Mouse (Mus musculus) adrenal gland, adult 18-20 months (tissue): ENCODE measurements around the gene Sgms1. TPM values are rescaled to one million over a fixed set of nuclear protein-coding genes. Genes with fewer than 3 reads are reported as not detected.
A peak's percentile ranks its signal among the peaks of the same experiment; 100 is the strongest.
"Not testable (repeated sequence)": the region's sequence is repeated elsewhere in the genome, so short reads cannot be mapped to it uniquely, and the experiment has no call there.

Experiments
- DNase-seq, 2 experiments: peaks; one replicate each; pipeline ENCODE4 v3.0.0; 2021 to 2022; ENCODE audit warnings: low spot score in 2 of 2
- total RNA-seq, 2 experiments: library from RNA; stranded (reverse); gene quantifications; 1 replicate in 1 of 2; 2 replicates in 1 of 2; pipeline ENCODE4 v1.2.3; 2021

Gene Sgms1
- total RNA-seq, 2 experiments from 2014 or later: 65.1 to 85.4 TPM

DNA sequence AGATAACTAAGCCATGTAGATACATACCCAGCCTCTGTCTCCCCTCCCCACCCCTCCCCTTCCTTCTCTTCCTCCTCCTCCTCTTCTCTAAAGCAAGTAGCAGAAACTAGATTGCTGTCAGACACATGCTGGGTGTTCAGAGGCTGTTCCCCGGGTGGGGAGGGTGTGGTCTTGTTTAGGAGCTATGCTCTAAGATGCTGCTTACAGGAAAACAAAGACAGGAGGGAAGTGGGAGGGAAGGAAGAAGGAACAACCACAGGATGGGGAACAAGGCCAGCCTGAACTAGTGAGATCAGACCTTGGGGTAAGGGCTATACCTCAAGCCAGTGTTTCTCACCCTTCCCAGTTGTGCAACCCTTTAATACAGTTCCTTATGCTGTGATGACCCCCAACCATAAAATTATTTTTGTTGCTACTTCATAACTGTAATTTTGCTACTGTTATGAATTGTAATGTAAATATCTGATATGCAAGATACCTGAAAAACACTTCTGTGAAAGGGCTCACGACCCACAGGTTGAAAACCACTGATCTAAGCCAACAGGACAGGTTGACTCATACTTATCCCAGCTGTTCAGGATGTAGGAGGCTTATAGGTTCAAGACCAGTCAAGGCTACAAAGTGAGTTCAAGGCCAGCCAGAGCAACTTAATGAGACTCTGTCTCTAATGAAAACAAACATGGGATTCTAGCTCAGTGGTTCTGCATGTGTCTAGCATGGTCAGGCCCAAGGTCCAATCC lies 61.3 kb downstream of the Sgms1 start:
- no peak for DNase-seq

DNA sequence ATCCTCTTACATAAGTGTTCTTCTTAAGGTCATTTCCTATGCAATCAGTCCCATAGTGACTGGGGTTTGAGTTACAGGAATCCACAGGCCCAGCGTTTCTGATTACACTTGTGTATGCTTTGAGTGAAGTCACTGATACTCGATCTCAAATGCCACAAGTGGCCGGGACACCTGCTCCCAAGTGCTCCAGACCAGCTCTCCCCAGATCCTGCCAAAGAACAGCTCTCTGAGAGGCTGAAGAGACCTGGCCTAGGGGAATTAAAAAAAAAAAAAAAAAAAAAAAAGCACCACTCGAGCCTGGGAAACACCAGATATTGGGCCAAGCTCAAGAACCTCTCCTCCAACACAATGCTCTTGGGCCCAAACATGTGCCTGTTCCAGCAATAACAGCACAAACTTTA lies 62.9 kb downstream of the Sgms1 start:
- no peak for DNase-seq

DNA sequence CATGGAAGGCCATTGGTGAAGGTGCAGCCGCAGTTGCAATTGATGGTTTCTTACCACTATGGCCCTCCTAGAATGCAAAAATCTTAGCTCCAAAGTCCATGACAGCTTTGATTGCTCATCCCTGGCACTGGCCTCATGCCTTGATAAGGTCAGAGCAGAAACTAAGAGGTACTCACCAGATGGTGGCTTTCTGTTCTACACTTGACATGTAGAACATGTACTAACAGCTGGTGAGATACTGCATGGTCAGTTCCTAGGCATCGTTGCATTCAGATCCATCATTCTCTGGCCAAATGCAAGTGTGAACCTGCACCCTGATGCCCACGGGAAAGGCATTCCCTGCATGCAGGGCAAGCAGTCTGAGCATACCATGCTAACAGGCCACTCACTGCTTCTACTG lies 63.4 kb downstream of the Sgms1 start:
- DNase-seq: no peak

DNA sequence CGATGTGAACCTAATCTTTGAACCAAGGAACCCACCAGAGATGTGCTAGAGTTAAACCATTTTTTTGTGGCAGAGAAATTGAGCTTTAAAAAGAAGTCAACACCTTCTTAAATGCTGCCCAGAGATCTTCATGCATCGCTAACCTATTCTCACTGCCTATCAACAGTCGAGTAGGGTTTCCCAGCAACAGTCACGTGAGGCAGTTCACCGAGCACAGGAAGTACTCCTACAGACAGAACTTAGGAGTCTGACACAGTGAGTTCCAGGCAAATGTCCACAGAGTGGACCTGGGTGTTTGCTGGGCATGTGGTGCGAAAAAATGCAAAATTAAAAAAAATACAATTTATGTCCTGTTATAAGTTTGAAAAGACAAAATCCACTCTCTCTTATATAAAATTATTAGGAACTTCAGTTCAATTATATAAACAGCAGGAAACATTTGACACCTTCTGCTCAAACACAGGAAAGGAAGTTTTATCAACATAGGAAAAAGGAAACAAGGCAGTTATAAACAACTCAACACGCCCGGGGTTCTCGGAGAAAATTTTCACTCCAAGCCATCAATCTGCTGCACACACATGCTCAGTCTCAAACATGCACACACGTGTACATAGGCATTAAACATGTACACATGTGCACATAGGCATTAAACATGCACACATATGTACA lies 64.3 kb downstream of the Sgms1 start:
- no peak for DNase-seq

DNA sequence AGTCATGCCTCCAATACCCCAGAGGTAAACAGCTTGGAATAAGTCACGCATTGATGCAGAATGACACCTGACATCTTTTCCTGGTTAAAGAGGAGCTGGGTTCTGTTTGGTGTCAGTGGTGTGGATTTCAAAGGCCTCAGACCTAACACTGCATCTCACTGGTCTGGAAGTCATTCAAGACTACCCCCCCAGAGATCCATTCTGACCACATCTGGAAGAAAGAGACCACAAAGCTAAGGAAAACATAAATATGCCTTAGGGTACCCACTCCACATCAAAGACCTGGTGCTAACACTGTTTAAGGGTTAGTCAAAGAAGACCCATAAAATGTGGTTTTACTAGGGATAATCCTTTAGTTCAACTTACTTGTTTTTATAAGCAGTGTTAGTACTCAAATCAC lies 65.0 kb downstream of the Sgms1 start:
- DNase-seq: no peak

DNA sequence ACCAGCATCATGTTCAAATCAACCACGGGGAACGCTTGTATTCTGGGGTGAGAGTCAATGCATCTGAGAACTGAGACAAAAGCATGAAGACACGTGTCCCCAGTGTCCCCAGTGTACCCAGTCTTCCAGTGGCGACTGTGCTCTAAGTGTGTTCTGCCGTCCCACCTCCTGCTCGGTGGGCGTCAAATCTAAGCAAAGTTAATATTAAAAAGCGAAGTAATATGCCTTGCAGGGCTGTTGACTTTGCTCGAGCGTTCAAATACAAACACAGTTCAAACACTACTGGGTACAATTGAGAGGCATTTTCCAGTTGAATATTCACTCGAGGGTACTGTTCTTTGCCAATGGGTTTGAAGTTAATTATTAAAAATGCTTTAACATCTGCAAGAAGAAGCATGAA lies 66.4 kb downstream of the Sgms1 start:
- no peak for DNase-seq

DNA sequence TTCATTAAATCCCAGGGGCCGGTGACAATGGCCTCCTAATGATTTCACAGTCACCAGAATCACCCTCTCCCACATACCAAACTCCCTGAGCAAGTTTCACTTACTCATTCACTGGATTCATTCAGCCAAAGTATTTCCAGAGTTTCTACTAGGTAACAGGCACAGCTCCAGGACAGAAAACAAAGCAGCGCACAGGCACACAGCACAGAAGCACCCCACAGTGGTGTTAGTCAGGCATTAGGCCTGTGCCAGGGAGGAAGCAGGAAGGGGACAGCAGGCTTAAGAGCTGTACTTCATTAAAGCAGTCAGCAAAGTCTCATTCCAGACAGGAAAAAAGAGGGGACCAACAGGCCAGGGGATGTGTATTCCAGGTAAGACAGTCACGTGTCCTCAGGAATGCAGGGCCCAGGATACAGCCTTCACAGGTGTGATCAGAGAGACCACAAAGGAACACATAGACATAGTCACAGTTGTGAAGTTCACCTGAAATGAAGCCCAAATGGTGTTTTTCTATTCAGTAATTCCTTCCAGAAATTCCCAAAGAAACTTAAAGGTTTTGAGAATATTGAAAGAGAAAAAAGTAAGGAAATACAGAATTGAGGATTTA lies 67.0 kb downstream of the Sgms1 start:
- DNase-seq: peak in 1 of 2 experiments; percentile 46

DNA sequence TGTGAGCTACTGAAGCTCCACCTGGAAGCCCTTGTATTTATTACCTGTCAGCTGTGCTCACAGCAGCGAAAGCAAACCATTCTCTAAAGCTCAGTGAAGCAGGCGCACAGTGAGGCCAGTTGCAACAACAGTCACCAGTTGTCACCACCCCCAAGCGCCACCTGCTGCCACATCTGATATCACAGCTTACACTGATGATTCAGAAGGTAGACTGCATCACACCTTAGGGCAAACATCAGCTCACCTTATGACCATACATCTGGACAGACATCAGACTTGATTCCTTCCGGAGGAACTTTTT lies 69.2 kb downstream of the Sgms1 start:
- DNase-seq: peak; percentile 70 to 75

DNA sequence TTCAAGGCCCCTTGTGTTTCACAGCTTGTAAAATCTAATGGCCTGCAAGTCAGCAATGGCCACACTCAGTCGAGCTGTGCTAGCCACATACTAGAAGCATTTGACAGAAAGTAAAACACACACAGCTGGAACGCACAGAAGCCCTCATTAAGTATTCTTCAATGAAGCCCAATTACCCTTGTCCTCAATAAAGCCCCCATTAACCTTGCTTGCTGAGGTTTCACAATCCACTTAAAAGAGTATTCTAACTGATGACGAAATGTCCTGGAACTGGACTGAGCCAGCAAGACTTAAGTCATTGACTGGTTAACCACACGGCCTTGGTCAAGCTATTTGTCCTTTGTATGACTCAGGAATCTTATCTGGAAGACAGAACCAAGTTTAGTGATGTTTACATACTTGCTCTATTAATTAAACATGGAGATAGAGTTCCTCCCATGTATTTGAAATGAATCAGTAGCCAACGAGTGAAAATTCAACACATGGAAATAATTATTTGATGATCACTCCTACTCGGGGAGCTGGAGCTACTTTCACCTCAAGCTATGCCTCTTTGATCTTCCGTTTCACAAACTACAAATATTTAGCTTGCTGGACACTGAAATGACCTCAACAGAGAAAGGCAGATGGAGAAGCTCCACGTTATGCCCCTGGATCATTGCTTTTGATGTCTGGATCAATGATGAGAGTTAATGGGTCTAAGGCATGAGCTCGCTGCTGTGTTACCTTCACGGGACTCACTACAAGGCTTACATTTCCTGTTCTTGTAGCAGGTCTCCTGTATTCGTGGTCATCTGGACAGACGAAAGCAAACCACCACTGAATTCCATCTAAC lies 69.8 kb downstream of the Sgms1 start:
- DNase-seq: peak in 1 of 2 experiments; percentile 31

DNA sequence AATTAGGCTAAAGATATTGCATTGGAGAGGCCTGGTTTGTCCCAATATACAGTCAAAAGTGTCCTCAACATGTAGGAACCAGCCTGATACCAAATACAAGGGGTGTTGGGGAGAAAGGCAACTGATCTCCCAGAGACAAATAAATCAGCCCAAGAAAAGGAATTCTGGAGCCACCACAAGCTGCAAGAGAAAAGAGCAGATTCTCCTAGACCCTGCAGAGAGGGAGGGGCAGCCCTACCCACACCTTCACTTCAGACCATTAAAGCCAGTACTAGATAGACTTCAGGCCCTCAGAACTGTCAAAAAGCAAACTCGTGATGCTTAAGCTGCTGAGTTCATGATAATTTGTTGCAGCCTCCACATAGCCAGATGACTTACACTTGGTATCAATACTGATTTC lies 70.5 kb downstream of the Sgms1 start:
- DNase-seq: no peak

DNA sequence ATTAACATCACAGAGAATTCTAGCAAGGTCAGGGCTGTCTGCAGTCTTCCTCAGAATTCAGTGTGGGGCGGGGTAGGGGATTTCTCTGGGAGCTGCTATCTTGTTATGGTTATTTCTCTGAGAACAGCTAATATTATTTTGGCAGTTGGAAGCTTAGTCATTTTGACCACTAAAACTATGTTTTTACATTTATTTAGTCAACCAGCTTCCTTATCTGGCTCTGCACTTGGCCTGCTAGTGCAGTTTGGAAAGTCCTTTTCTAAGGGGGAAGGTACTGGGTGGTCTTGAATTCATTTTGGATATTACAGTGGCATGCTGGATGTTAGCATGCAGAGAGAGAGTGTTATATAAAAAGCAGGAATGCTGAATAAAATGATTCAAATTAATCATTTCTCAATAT lies 72.2 kb downstream of the Sgms1 start:
- not testable (repeated sequence) for DNase-seq

DNA sequence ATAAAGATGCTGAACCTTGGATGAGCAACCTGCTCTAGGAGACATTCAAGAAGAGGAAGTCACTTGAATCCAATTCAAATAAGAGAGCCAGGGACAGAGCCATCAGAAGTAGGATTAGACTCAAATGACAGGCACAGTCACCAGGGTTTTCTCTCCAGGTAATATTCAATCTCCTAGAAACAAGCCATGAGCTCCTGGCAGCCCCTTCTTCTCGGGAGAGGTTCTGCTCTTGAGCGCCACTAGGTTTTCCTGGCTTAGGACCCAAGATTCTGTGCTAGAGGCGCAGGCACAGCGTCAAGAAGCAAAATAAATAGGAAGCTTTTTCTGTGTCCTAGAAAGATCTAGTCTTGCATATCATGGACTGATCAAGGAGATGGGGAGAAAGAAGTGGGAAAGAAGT lies 76.2 kb downstream of the Sgms1 start:
- DNase-seq: no peak

DNA sequence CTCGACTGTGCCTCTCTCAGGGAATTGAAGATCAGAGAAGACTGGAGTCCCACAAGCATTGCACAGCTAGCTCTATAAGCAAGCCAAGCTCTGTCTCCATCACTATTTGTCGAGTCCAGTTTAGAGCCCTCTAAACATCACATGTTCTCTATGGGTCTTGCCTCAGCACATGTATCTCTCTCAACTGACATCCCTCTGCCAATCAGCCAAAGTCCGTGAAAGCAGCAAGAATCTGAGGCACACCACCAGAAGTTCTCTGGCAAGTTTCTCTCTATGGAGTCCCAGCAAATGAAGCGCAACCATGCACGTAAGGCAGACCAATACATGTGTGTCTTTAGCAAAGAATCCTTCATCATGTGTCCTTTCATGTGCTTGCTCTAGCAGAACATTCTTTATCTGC lies 77.8 kb downstream of the Sgms1 start:
- no peak for DNase-seq

DNA sequence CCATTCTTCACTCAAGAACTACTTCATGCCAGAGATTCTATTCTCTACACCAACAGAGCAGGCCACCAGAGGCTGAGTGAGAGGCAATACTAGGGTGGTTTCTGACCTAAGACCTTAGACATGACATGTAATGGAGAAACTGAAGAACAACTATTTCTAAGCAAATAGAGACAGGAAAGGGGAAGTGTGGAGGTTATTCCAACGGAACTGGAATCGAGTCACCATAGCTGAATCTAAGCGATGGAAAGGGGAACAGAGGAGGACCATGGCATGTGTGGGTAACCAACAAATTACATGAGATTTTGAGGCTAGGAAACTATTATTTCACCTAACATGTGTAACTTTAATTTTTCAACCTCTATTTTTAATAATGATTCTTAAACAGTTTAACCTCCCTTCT lies 78.5 kb downstream of the Sgms1 start:
- no peak for DNase-seq

DNA sequence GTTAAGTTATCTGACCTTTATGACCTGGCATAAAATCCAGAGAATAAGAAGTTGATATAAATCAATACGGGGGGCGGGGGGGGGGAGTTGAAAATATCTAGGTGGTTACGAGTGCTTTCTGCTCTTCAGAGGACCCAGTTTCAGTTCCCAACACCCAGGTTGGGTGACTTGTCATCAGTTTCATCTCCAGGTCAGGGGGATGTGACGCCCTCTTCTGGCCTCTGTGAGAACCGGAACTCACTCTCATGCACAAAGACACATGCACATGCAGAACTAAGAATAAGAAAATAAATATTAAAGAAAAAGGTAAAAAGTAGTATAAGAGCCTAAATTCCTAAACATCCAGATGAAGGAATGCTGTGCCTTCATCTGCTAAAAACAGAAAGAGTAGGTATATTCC lies 79.0 kb downstream of the Sgms1 start:
- DNase-seq: no peak

DNA sequence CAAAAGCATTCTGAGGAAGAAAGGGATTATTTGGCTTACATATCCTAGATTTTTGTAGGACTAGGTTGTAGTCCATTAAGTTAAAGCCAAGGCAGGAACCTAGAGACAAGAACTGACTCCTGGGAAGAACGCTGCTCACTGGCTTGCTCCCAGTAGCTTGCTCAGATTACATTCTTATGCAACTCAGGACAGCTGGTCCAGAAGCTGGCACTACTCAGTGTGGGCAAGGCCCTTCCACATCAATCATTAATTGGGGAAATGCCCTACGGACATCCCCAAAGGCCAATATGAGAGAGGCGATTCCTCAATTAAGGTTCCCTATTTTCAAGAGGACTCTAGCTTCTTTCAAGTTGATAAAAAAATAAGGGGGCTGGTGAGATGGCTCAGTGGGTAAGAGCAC lies 80.2 kb downstream of the Sgms1 start:
- DNase-seq: no peak

DNA sequence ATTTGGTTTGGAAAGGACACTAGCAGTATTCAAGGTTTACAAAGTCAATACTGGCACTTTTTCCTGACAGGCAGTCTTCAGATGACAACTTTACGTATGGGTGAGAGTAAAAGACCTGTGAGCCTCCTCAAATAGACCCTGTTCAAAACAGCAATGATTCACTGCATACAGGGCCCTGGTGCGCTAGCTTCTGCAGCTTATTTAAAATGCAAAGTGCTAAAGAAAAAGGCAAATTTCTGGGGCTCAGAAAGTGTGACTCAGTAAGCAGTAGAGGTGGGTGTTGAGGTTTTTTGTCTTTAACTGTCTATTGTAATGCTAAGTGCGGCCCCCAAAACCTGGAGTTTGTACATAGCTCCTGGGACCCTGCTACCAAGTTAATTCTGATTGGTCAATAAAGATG lies 81.2 kb downstream of the Sgms1 start:
- no peak for DNase-seq

DNA sequence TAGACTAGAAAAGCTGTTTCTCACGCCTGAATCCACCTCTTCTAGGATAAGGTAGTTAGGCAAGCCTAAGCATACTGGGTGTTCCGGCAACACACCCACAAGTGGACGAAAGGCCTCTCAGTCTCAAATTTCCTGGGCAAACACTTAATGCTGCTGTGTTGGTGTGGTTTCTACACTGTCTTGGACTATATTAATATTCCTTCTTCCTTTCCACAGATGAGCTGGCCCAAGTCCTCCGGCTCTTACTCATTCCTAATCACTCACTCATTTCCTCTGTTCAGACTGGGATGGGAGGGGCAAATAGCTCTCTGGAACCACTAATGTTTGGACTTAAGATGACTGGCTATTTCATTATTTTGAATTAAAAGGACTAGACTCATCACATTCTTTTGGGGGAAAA lies 84.6 kb downstream of the Sgms1 start:
- DNase-seq: peak in 1 of 2 experiments; percentile 29

DNA sequence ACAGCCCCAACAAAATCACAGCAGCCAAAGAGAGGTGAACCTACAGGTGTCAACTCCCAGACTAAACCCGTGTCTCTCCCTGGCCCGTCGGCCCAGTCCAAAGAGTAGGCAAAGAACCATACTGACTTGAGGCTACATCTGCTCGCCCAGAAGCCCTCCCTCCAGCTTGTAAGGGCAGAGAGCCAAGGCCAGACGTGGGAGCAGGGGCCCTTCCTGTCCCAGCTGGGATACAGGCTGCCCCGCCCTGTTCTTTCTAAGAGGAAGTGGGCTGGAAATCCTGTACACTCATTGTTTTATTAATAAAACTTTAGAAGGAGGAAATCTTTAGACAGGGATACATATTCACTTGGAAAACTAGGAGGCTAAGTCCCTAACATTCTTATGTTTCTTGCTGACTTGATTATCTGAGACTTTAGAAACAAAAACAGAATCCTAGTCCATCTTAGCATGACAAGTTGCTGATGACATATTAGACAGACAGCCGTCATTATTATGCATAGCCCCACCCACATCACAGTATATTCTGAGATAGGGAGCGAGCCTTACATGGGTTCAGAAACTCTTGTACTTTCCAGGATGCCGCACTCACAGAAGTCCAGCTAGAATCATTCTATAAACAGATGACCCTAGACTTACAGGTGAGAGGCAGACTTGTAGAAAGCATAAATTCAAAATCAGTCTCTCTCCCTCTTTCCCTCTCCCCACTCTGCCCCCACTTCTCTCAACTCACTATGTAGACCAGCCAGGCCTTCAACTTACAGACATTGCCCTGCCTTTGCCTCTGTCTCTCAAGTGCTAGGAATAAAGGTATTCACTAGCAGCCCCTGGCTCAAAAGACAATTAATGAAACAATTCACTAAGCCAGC lies 85.3 kb downstream of the Sgms1 start:
- peak; percentile 51 to 57 for DNase-seq

DNA sequence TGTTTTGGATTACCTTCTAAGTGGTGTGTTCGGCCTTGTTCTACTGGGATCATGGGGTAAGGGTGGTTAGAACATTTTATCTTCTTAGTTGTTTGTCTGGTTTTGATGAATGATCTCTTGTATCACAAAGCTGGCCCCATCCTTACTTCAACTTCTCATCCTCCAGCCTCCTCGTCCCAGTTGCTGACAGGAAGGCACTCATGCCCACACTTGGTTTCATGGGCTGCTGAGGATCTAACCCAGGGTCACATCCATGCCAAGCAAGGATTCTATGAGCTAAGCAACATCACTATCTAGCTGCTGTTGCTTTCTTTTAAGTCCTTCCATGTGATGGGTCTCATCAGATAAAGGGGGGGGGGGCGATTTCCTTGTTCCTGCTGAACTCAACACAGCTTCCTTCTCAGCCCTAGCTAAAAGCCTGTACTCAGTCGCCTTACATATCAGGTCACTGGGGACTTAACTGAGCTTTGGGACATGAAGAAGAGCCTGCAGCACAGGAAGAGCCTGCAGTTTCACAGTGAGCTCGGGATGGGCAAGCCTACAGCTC lies 86.6 kb downstream of the Sgms1 start:
- DNase-seq: no peak

DNA sequence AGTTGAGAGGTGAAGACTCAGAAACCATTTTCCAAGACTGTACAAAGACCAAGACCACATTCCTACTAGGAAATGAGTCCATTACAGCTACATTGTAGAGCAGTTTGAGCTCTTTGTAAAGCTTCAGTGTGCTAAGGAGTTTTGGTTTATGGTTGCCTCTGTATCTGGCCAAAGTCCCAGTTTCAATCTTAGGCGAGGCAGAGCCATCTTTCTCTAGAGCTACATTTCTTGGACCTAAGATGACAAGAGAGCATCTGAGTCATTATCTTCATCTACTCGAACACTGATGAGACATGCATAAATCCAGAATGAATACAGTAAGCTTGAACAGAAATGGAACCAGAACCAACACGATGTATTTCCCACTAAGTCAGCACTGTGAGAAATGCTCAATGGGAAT lies 87.9 kb downstream of the Sgms1 start:
- DNase-seq: no peak
